Comparison of ENCODE assay signal across 11 mouse cellular contexts in genomic region chr19:21833416-21833992, GRCm38 (mm10). TPM values are rescaled to one million over a fixed set of nuclear protein-coding genes. Genes with fewer than 3 reads are reported as not detected.
DNase-seq lines count a peak whose midpoint lies in the region; ATAC-seq and TF ChIP-seq lines count a peak whose summit lies in the region.
"Had no signal": no experiment of that assay in that cellular context is flagged by ENCODE, and none has a peak within 500 bp of the region (broad histone marks: within the 10 kb centered on the region; RNA-seq: fewer than 3 reads in every experiment).

No protein-coding gene starts in this region.

- no peak for ATAC-seq in liver, postnatal 0 days
- ATAC-seq in kidney, embryonic 14.5 days (ENCODE audit: low FRiP score, low TSS enrichment) = no peak
- ATAC-seq: inflammation-experienced regulatory T-cells, adult 6 months had no signal

- no peak overlapping the region for H3K4me2 ChIP-seq in liver, postnatal 0 days (ENCODE audit: low read depth, low read length)
- no peak overlapping the region for H3K4me2 ChIP-seq in kidney, embryonic 14.5 days (replicated peaks; ENCODE audit: low read depth, low read length)

- 58% methylated on average over 12 of the region's 12 CpGs for WGBS in liver, postnatal 0 days (ENCODE audit: insufficient replicate concordance)
- WGBS in kidney, embryonic 14.5 days = 64% methylated on average over 12 of the region's 12 CpGs

- TF ChIP-seq CTCF in gastrocnemius, adult 2 months (IDR thresholded peaks at IDR 0.05) = no peak
- no peak for TF ChIP-seq CTCF in liver, postnatal 0 days (IDR thresholded peaks at IDR 0.05; ENCODE audit: low read depth)

- TF ChIP-seq EP300 in liver, postnatal 0 days (IDR thresholded peaks at IDR 0.05; ENCODE audit: low read depth) = 0 out of 2 replicates have a peak, but pooled peaks have one; percentile 23

- H3K4me1 ChIP-seq in liver, postnatal 0 days (ENCODE audit: insufficient read depth) = no peaks in the 10 kb centered on the region
- no peaks in the 10 kb centered on the region for H3K4me1 ChIP-seq in kidney, embryonic 14.5 days (ENCODE audit: control insufficient read depth, insufficient read depth, low read length)

- no peak overlapping the region for H3K9ac ChIP-seq in liver, postnatal 0 days (replicated peaks)
- no peak overlapping the region for H3K9ac ChIP-seq in kidney, embryonic 14.5 days (ENCODE audit: low read depth, low read length)
- H3K9ac ChIP-seq: liver, embryonic 14.5 days had no signal

- peaks cover 61% of the 10 kb centered on the region for H3K36me3 ChIP-seq in liver, postnatal 0 days (replicated peaks; ENCODE audit: insufficient read depth, low read length)
- H3K36me3 ChIP-seq in kidney, embryonic 14.5 days (ENCODE audit: control insufficient read depth, insufficient read depth, low read length) = peaks cover 58% of the 10 kb centered on the region

- no peak for DNase-seq in gastrocnemius, adult 2 months
- no peak for DNase-seq in gastrocnemius, postnatal 10 days
- no peak for DNase-seq in liver, postnatal 0 days
- no peak for DNase-seq in liver
- DNase-seq in lung, postnatal 25 days (ENCODE audit: low spot score) = peak; percentile 20
- DNase-seq in adrenal gland, postnatal 4 days (ENCODE audit: low spot score in 2 of 2) = no peak
- DNase-seq in retina, postnatal 1 day = no peak
- DNase-seq: thymus, postnatal 25 days had no signal

- no peak overlapping the region for H3K4me3 ChIP-seq in gastrocnemius, adult 2 months
- H3K4me3 ChIP-seq in liver, postnatal 0 days (ENCODE audit: low read depth, low read length) = no peak overlapping the region
- no peak overlapping the region for H3K4me3 ChIP-seq in kidney, embryonic 14.5 days (ENCODE audit: low read length)

- intact Hi-C loops in gastrocnemius, adult 2 months (cut with DNase I) = no loop called here

- H3K27ac ChIP-seq in gastrocnemius, adult 2 months = peak overlapping the region; percentile 60
- H3K27ac ChIP-seq in liver, postnatal 0 days (ENCODE audit: low read depth) = no peak overlapping the region
- peak overlapping the region; percentile 59 for H3K27ac ChIP-seq in kidney, embryonic 14.5 days (ENCODE audit: low read depth, low read length)
- H3K27ac ChIP-seq: liver, embryonic 14.5 days had no signal

- H3K9me3 ChIP-seq in liver, postnatal 0 days (ENCODE audit: low read length) = no peaks in the 10 kb centered on the region
- H3K9me3 ChIP-seq in kidney, embryonic 14.5 days (ENCODE audit: control insufficient read depth, low read length) = no peaks in the 10 kb centered on the region

- H3K27me3 ChIP-seq in liver, postnatal 0 days (ENCODE audit: insufficient read depth, low read length) = no peaks in the 10 kb centered on the region
- H3K27me3 ChIP-seq in kidney, embryonic 14.5 days (ENCODE audit: control insufficient read depth, insufficient read depth, low read length) = no peaks in the 10 kb centered on the region

RNA-seq across cellular contexts. Expression of gene Cemip2, which starts 55.4 kb away (rescaled TPM):
- total RNA-seq in gastrocnemius, adult 2 months (2021) = 1 to 10 TPM; 6.9 to 8.8 TPM
- 10 to 100 TPM; 10.5 to 14.6 TPM for total RNA-seq in gastrocnemius, postnatal 10 days (2021)
- 5.5 and 6.6 TPM in 2 replicates for polyA plus RNA-seq in liver, postnatal 0 days (2015; fragmentation: Nextera tagmentation; extraction: Ambion mirVana)
- 16.6 and 26.8 TPM in 2 replicates for polyA plus RNA-seq in kidney, embryonic 14.5 days (2014; fragmentation: Nextera tagmentation; extraction: Ambion mirVana)
- total RNA-seq in adrenal gland, postnatal 4 days (2021) = 10 to 100 TPM; 27.1 to 29.9 TPM
